Mouse (Mus musculus) left cerebral cortex, postnatal 36 days (tissue): ENCODE data around the gene Snx21. TPM values are rescaled to one million over a fixed set of nuclear protein-coding genes. Genes with fewer than 3 reads are reported as not detected.

Experiments used
- DNase-seq, 2 experiments: peaks; one replicate each; pipeline ENCODE4 v3.0.0; 2021 to 2022; ENCODE audit warnings: low spot score in 2 of 2, mixed read lengths in 1 of 2
- intact Hi-C: fragments of 180-260 bp; cut with DNase I; formaldehyde crosslinking; loops from one replicate; pipeline ENCODE4 v1.15.1; 2025
- total RNA-seq, 2 experiments: library from RNA; stranded (reverse); gene quantifications; 2 replicates each; pipeline ENCODE4 v1.2.3; 2021

Snx21 gene
- 10 to 100 TPM; 54.9 to 59.5 TPM for total RNA-seq

DNA sequence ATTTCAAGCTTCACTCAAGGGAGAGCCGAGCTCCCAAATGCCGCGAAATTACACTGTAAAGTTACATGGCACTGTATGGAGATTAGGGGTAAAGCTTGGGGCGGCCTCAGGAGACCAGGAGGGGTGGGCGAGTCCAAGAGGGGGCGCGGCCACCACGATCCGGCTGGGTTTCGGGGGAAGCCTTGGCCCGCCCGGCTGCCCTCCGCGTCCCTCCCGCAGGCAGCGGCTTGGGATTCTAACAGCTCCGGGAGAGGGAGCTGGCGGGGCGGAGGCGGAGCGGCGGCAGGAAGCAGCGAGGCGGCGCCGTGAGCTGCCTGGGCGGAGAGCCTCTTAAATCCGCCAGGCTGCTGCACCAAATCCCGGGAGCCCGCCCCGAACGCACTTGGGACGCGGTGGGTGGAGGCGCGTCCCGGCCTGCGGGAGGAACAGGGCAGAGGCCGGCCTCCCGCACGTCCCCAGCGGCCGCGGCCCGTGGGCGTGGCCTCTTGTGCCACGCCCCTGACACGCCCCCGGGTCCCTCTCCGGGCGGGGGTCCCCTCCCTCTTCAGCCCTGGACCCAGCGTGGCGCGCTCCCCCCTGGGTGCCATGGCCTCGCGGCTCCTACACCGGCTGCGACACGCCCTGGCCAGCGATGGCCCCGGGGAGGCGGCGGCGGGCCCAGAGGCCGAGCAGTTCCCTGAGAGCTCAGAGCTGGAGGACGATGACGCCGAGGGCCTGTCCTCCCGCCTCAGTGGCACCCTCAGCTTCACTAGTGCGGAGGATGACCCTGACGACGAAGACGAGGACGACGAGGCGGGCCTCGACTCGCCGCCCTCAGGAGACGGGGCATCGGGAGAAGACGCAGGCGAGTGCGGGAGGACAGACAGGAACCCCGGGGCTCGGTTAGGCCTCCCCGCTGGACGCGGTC is at the start of gene Snx21:
TSS of gene Snx21 (plus strand) at position 343 of the 907 bp plus-strand sequence.
- peak; percentile 87 to 90 for DNase-seq

DNA sequence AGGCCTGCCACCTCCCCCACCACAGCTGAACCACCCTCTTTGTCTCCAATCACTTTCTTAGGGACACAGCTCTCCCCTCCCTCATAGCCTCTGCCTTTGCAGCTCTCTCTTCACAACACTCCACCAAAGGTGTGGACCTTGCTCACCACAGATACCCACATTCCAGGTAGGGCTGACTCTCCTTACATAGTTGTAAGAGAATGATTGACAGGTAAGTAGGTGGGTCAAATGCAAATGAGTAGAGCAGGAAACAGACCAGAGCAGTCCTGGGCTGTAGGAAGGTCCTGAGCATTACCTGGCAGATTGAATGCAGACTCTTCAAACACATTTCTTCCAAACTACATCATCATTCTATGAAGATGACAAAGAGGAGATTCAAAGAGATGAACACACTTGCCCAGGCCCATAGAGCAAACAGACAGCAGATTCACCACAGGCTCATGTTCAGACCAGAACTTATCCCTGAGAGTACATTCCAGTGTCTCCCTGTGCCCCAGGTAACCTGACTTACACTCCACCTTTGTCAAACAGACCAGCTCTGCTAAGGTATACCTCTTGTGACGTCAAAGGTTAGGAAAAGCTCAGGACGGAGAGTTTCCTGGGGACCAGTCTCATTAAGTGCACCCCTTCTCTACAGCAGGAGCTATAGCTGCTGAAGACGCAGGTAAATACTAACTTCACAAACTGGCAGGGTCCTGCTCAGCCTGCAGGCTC is 48.1 kb upstream of the Snx21 start:
- intact Hi-C loops, result no loop called here
- DNase-seq, result no peak

More for the DNA sequence above, at the start of gene Snx21:
- intact Hi-C loops, result no loop called here

DNA sequence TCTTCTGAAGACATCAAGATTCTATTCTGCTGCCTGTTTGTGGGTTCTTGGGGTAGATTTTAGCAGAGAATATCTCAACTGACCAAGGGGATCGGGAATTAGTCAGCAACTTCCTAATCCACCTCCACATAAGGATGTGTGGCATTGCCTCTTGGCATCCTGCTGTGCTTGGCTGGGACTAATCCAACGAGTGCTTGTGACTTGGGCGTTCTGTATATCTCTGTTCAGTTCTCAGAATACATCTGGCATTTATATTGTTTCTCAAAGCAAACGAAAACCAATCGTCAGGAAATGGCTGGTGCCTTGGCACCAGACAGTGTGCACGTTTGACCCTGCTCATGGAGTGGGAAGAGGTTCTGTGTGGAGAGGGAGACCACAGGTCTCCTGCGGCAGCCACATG is 45.7 kb upstream of the Snx21 start:
- intact Hi-C loops, result no loop called here

DNA sequence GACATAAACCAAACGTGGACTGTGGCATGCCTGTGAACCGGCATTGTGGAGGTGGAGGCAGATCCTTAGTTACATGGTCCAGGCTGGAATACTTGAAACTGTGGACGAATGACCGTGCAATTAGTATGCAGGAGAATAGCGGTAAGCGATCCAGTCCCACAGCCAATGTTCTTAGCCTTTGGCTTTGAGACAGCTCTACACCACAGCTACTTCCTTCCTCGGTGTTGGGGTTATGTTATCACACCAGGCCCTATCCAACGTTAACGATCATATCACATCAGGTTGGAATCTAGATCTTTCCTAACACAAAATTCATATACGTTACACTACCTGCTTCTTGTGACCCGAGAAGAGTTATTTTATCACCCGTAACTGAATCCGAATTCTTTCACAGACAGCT is 40.6 kb upstream of the Snx21 start:
- intact Hi-C loops, result no loop called here
- DNase-seq, result no peak

More for the DNA sequence above, 45.7 kb upstream of the Snx21 start:
- no peak for DNase-seq

DNA sequence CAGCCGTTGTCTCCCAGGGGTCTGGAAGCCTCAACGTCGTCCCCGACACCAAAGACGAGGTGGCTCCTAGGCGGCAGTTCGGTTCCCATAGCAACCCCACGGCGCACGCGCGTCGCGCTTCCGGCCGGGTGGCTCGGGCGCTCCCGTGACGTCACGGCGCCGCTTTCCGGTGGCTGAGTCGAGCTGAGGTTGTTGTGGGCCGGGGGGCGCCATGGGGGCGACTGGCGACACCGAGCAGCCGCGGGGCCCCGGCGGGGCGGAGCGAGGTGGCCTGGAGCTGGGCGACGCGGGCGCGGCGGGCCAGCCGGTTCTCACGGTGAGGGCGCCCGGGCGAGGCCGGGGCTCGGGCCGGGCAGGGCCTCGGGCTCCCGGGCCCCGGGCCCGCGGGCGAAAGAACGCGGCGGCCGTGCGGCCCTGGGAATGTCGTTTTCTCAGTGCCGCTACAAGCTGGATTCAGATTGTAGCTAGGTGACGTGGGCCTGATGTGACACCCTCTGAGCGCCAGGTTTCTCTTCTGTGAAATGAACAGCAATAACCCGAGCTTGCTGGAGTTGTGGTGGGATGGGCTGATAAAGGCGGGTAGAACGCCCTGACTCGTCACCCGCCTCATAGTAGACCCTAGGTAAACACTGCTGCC is 39.7 kb upstream of the Snx21 start, which contains the start of the genes Wfdc3 and Dnttip1:
TSS of gene Wfdc3 (minus strand) at position 89 of the 637 bp plus-strand sequence.
TSS of gene Dnttip1 (plus strand) at position 141 of the 637 bp plus-strand sequence.
- intact Hi-C loops, result no loop called here
- DNase-seq, result peak; percentile 96 to 97

DNA sequence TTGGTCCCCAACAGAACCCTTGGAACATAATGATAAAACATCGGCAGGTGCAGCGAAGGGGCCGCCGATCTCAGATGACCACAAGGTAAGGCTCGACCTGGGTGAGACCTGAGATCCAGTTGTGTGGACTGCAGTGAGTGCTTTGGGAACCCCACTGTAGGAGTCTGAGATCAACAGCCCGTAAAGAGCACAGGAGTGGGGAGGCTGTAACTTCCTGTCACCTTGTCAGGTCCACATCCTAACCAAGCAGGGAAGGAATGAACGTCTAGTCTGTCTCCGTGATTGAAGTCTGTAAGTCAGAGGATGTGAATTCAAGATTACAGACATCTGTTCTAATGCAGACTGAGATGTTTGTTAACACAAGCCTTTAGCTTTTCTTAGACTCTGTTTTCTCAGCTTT is 38.9 kb upstream of the Snx21 start:
- no peak for DNase-seq
- intact Hi-C loops, result no loop called here

DNA sequence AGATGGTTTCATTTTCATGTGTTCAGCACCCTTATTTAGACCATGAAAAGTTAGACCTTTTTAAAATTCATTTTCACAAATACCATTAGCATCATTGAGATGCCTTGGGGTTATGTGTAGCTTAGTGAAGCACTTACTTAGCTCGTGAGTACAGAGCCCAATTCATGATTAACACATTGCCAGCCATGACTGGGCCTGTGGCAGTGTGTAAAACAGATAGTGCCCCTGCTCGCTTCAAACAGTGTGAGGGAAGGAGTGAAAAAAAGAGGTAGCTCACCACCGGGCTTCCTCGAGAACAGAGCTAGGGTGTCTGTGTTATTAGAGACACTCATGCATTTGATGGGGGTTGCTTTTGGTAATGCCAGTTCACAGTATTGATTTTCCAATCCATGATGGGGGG is 37.4 kb upstream of the Snx21 start:
- no peak for DNase-seq
- intact Hi-C loops, result no loop called here

DNA sequence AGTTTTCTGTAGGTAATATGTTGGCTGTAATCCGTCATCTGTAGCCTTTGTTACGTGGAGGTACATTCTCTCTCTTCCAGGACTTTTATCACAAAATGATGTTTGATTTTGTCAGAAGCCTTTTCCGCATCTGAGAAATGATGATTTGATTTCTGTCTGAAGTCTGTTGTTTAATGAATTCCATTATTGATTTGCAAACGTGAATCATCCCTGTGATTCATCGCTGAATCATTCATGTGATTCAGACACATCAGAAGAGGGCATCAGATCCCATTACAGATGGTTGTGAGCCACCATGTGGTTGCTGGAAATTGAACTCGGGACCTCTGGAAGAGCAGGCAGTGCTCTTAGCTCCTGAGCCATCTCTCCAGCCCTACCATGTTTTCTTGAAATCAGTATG is 36.6 kb upstream of the Snx21 start:
- DNase-seq, result no peak

DNA sequence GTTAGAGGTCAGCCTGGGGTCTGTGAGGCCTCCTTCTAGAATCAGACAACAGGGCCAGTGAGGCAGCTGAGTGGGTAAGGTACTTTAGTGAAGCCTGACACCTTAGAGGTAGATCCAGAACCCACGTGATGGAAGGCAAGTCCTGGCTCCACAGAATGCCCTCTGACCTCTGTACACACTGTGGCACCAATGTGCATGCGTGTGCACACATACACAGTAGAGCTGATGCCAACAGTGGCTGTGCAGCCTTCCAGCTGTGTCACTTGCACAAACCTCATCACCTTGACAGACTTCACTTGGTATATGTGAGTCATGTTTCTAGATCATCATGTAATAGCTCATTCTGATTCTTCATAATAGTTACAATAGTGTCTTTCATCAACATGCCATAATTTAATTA is 33.2 kb upstream of the Snx21 start:
- intact Hi-C loops, result no loop called here
- DNase-seq, result no peak

More for the DNA sequence above, 36.6 kb upstream of the Snx21 start:
- intact Hi-C loops, result no loop called here

DNA sequence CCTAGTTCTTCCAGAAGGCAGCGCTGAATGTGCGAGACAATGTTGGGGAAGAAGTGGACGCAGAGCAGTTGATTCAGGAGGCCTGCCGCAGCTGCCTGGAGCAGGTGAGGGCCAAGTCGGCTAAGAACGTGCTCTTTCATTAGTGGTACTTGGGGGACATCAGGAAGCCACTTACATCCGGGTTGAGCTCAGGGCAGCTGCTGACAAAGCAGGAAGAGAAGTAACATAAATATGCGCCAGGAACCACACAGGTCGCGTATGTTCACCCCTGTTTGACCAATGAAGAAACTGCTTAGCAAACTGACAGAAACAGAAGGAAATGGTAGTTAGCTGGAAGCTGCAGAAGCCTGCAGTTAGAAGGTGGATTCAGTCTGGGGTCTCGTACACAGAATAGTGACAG is 31.5 kb upstream of the Snx21 start:
- DNase-seq, result no peak
- intact Hi-C loops, result no loop called here

DNA sequence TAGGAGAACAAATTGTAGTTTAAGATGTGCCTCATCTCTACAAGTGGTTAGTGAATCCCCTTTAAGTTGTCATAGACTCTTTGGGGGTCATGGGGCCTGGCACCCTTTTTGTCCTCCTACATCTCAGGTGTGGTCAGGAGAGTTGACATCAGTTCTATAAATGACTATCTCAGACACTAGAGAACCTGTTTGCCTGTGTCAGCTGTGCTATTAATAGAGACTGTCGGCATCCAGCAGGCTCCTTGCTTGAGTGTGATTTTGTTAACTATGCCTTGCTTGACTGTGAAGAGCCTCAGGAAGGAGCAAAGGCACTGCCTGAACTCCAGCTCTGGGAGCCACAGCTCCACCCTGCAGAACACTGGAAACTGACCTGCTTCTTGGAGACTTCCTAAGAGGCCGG is 30.8 kb upstream of the Snx21 start:
- no peak for DNase-seq
- intact Hi-C loops, result no loop called here

DNA sequence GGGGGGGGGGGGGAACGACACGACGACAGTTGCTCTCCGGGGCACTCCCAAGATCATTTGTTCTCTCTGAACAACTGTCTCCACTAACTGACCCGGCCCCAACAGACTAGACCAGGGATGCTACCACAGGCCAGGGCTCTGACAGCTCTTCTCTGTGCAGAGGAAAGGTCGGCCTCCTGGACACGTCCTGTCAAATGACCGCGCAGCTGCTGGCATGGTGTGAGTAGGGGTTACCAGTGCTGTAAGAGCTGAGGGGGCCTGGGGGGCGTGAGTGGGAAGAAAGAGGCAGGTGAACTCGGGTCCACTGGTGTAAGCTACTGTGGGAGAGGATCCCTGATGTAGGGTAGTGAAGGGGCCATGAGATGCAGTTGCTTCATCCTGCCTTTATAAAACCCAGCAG is 27.8 kb upstream of the Snx21 start:
- intact Hi-C loops, result no loop called here
- no peak for DNase-seq

DNA sequence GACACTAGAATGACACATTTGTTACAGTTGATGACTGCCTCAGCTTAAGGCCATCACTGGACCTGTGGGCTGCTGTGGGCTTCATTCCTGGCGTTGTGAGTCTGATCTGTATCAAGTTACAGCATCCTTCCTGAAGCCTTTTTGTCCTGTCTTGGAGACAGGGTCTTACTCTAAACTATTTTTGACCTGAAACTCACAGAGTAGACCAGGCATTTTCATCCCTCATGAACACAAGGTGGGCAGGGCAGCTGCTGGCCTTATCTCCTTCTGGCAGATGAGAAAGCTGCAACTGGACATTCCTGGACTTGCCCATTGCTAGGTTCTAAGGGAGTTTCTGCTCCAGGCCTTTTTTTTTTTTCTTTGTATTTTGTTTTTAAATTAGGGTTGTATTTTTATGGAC is 26.9 kb upstream of the Snx21 start:
- intact Hi-C loops, result no loop called here

DNA sequence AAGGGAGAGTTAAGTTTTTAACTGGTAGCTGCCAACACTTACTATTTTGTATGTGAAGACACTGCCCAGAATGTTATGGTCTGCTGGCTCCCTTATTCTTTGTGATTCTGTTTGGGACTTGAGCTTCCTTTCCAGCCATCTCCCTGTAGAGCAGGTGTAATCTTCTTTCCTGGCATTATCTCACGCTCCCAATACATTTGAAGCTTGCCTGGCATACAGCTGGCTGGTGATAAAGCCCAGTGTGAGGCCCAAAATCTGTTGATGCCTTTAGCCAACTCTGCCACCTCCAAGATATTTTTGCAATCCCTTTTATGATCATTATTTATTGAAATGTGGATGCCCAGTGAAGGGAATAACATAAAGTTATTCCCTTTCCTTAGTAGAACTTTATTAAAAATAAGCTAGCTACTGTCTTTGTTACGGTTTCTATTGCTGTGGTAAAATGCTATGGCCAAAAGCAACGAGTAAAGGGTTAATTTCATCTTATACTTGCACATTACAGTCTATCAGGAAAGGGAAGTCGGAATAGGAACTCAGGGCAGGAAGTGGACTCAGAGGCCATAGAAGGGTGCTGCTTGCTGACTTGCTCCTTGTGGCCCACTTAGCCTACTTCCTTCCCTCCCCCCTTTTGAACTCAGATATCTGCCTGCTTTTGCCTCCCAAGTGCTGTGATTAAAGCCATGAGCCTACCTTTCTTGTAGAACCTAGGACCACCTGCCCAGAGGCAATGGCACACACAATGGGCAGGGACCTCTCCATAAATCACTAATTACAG is 25.4 kb upstream of the Snx21 start:
- intact Hi-C loops, result no loop called here
- DNase-seq, result no peak

More for the DNA sequence above, 26.9 kb upstream of the Snx21 start:
- no peak for DNase-seq

DNA sequence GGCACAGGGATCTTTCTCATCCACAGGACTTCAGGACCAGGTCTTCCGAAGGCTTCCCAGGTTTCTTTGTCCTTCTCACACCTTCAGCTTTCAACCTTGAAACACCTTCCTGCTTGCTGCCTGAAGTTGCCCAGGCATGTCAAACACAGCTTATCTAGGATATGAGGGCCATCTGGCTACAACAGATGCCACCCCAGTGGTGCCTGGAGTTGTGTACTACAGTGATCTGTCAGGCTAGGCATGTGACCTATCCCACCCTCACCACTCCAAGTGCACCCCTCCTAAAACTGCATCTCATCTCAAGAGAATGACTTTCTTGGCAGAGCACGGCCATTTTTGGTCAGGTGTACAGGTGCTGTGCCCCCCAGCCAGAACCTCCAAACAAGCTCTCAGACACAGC is 24.1 kb upstream of the Snx21 start:
- no peak for DNase-seq
- intact Hi-C loops, result no loop called here

DNA sequence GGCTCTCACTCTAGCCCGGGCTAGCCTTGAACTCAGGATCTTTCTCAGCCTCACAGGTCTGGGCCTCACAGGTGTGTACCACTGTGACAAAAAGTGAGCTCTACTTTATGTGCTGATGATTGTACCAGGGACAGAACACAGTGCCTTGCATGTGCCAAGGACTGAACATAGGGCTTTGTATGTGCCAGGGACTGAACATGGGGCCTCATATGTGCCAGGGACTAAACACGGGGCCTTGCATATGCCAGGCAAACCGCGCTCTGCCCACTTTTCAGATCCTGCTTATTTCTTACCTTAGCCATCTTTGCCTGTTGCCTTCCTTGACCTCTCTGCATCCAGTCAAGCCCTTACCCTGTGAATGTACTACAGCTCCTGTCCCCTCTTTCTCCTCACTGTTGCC is 23.7 kb upstream of the Snx21 start:
- no peak for DNase-seq
- intact Hi-C loops, result no loop called here

DNA sequence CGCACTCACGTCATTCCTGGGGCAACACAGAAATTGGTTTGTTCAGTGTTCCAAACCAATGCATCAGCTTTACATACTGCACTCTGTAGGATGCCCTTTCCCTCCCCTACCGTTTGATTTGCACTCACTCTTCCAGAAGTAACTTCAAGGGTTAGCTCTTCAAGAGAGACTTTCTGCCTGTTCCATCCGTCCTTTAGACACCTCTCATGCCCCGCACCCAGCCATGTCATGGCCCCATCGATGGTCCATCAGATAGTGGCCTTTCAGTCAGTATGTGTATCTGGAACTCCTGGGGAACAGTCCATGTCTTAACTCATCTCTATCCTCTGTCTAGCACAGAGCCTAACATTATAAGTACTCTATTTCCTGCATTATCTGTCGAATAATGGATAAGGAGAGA is 23.0 kb upstream of the Snx21 start:
- intact Hi-C loops, result no loop called here
- DNase-seq, result no peak

DNA sequence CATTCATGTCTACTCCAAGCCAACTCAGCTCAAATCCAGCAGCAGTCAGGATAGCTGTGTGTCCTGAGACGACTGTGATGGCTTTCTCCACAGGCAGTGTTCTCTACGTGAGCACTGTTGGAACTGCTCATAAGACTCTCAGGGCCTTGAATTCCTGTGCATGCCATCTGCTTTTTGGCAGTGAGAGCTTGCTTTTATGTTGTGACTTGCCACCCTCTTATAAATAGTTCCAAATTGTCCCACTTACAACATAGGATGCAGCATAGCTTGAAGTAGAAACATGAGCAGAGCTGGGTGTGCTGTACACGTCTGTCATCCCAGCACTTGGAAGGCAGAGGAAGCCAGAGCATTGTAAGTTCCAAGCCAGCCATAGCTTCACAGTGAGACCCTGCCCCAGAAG is 19.8 kb upstream of the Snx21 start:
- intact Hi-C loops, result no loop called here
- peak in 1 of 2 experiments; percentile 34 for DNase-seq

DNA sequence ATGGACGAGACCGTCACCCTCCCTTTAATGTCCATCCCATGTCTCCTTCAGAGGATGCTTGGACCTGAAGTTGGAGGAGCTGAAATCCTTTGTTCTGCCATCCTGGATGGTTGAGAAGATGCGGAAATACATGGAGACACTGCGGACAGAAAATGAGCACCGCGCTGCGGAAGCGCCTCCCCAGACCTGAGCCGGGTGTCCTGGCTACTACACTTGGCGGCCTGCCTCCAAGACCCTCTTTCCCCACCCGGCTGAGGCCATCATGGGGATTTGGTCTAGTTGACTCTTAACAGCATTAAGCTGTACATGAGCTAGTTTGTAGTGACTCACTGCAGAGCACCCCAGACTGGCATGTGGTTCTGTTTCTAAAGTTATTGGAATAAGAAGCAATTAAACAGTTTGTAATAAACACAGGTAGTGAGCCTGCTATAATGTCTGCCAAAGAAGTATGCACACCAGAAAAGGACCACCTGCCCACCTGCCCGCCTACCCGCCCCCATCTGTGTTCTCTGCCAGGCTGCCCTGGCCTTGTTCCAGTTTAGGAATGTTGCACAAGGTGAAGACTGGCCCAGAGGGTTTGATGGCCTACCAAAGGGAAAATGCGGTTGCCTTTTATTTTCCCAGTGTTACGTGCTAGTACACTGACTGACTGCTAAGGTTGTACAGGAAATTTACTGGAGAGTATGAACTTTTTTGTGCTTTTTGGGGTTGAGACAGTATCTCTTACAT is 17.6 kb upstream of the Snx21 start:
- no peak for DNase-seq
- intact Hi-C loops, result no loop called here
